Mouse (Mus musculus): ENCODE results near the gene Gsn.
A peak's percentile ranks its signal among the peaks of the same experiment; 100 is the strongest.

Gene Gsn

GRCm38 (mm10) chr2:35255004-35255403, 1.2 kb upstream of the Gsn start:
- DNase-seq: no peak

DNA sequence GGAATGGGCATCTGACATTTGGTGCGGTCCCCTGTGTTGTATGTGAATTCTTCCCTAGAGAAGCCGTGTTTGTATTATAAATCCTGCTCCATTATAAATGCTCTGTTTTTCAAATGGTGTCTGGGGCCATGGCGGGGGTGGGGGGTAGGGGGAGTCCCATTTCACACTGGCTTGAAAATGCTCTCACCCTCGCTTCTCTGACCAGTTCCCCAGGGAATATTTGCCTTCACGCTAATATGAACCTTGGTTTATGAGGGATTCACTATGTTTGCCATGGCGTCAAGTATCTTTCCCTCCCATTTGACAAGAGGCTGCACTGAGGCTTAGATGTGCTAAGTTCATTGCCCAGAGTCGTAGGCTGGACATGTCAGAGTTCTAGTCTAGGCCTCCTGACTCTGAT, 718 bp upstream of the Gsn start:
- no peak for DNase-seq

GRCm38 (mm10) chr2:35256932-35257331, 752 bp downstream of the Gsn start:
- DNase-seq: no peak

GRCm38 (mm10) chr2:35257886-35258285, 1.7 kb downstream of the Gsn start:
- no peak for DNase-seq

- no peak for DNase-seq
These were observed 2.4 kb downstream of the Gsn start for GRCm38 (mm10) chr2:35258590-35258989.

- peak; percentile 56 for DNase-seq
These were observed 3.3 kb downstream of the Gsn start for GRCm38 (mm10) chr2:35259338-35260080.

DNA sequence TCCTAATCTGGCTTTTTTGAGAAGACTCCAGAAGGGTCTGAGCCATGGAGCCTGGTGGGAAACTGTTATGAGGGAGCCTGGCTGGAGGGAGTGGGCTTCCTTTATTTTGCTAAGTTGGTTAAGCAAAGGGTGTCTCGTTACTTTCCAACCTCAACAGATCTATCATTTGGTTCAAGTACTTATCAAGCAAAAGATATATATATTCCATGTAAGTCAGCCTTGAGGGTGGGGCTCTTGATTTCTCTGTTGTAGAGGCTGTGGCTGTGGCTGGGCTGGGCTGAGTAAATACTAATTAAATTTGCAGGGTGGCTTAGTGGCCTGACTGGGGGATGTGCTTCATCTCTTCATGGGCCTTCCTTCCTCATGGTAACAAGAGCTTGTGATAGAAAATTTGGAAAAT, 4.1 kb downstream of the Gsn start:
- DNase-seq: no peak

DNA sequence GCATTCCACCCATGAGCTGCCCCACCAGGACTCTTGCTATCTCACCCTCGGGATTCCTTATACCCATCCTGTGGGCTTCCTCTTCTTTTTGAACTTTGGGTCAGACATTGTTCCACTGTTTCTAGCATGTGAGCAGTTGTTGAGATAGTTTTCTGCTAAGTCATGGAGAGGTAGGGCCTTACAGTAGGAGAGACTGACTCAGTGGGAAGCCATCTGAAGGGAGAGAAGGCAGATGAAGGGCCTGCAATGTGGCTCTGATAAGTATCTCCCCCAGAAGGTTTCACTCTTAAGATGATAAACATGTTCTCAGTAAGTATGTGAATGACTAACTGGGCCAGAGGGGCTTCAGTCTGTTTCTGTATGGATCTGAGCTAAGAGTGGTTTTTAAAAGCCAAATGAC, 7.9 kb downstream of the Gsn start:
- no peak for DNase-seq

DNA sequence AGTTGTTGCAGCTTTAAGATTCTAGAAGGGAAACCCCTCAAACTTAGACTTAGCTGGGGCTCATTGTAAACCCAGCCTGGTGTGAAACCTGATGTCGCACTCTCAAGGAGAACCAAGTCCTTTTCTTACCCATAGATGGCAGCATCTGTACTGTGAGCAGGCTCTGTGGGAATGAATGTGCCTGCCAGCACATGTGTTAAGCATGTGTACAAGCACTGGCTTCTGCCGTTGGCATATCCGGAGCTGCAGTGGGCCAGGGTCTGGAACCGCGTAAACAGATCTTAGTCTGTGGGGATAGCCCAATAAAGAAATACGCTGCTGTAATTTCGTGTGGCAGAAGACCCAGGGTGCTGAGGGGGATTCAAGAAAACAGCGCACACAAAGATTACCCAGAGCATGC, 9.1 kb downstream of the Gsn start:
- DNase-seq: peak; percentile 65

DNA sequence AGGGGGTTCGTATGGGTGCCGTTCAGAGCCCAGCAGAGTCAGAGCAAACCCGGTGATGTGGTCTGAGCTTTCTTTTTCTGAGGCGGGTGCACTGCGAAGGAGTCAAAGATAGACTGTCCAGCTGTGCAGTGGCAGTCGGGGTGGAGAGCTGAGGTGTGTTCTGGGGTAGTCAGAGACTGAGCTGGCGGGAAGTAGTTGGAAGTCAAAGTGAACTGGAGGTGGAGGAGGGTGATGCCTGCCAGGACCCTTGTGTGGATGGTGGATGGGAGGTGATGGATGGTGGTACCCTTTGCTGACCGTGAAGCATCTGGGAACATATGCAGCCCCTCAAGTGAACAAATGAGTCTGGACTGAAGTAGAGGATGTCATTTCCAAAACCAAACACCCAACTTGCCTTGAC, 9.6 kb downstream of the Gsn start:
- no peak for DNase-seq

GRCm38 (mm10) chr2:35266251-35266905, 10.2 kb downstream of the Gsn start:
- no peak for DNase-seq

DNA sequence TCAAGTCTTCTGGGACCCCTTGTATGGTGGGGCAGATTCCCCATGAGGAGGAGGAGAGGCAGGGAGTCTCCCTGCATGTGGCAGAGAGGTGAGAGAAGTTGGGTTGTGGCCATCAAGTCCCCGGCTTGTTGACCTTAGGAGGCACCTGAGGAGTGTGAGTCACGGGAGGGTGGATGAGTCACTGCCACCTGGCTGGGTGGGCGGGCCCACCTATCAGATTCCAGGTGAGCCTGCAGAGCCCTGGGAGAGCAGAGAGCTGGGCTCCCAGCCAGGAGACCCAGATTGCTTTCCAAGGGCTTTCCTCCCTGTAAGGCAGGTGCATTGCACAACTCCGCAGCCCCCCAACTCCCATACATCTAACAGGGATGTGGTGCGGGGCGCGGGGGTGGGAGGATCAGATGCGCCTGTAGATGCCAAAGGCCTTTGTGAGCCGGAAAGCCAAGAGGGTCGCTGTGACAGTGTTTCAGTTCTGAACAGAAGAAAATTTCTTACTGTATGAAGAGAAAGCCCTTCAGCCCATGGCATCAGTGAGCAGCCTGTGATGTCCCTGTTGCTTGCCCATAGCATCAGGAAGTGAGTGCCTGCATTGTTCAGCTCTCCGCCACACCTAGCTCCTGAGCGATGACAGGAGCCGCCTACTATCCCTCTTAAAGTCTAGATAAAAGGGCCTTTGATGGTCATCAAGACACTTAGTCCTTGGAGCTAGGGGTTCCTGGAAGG, 11.1 kb downstream of the Gsn start:
- no peak for DNase-seq

GRCm38 (mm10) chr2:35267876-35268566, 11.8 kb downstream of the Gsn start:
- no peak for DNase-seq

- no peak for DNase-seq
These were observed 13.0 kb downstream of the Gsn start for GRCm38 (mm10) chr2:35269136-35269535.

DNA sequence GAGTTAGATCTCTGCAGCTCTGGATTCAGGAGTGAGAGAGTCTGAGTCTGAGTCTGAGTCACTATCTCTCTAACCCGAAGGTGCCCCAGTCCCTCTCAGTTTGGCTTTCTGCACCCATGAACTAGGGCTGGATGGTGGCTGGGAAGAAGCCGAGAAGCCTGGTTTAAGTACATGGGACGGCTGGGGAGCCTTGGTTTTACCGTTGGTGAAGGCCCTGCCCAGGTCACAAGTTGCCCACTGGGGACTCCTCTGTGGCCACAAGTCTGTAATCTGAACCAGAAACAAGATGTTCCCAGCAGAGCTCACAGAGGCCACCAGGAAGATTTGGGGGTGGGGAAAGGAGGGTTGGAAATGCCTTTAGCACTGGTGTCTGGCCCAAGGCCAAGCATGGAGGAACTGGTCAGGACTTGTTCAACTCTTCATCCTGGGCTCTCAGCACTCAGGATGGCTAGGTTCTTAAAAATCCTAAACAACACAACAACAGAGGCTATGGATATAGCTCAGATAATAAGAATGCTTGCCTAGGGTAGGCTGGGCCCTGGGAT, 13.6 kb downstream of the Gsn start:
- DNase-seq: no peak

DNA sequence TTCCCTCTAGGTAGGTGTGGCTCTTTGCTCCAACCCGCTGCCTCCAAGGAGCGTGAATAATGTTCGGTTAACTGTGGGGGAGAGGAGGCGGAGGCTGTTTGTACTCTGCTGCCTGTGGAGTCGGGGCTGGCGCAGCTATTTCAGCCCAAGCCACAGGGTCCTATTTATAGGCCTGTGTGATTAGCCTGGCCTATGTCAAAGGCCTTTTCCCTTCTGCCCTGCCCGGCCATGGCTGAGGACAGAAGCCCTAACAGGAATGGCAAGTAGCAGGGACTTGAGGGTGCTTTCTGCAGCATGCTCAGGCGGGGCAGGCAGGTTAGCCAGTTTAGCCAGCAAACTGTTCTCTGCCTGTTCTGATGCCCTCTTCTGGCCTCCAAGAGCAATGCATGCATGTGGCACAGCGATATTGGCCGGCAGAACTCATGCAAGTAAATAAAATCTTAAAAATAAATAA, 14.4 kb downstream of the Gsn start:
- peak; percentile 71 for DNase-seq

GRCm38 (mm10) chr2:35271817-35272216, 15.6 kb downstream of the Gsn start:
- no peak for DNase-seq

DNA sequence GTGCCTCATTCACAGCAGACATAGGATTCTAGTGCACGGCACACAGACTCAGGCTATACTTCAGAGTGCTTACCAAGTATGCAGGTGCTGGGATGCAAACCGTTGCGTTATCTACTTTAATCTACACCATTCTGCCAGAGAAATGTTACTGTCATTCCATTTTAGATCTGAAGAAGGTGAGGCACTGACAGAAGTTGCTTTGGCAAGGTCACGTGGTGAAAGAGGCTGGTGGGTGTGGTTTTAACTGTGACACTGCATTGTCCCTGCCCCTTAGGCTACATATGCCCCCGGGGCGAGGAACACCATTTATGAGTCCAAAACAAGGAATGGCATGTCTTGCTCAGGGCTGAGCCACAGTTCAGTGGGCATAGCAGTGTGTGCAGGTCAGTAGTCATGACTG, 16.7 kb downstream of the Gsn start:
- peak; percentile 40 for DNase-seq

GRCm38 (mm10) chr2:35273536-35273935, 17.4 kb downstream of the Gsn start:
- DNase-seq: no peak

DNA sequence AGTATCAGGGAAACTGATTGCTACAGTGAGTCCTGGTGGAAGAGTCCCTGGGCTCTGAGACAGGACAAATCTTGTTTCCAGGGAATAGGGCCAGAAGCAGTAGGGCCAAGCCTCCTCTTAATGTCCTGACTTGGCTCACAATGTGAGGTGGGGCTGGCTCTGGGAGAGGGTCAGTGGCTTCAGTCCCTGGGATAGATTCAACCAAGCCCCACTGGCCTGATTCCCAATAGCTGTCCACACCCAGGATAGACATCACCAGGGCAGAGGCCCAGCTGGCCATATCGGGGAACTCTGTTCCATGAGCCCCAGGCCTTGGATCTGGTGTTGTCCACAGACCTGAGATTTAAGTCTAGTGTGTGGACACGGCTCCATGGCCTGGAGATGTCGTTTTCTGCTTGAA, 21.5 kb downstream of the Gsn start:
- no peak for DNase-seq

- DNase-seq: no peak
These were observed 22.4 kb downstream of the Gsn start for GRCm38 (mm10) chr2:35278371-35279210.

- DNase-seq: no peak
These were observed 23.8 kb downstream of the Gsn start for GRCm38 (mm10) chr2:35280001-35280400.

Measured in thymus, postnatal 25 days (tissue).